Mouse (Mus musculus) MEL (cell line): ENCODE measurements around the gene Ehmt2. TPM values are rescaled to one million over a fixed set of nuclear protein-coding genes. Genes with fewer than 3 reads are reported as not detected.

Experiments
- DNase-seq: peaks from one replicate; pipeline ENCODE4 v3.0.0; 2011; ENCODE audit warnings: low read depth, low spot score
- H3K27ac ChIP-seq: 2 replicates; pipeline ENCODE4 v1.5.1; 2012; ENCODE audit warnings: low read depth, mild to moderate bottlenecking, control low read depth, low read length, moderate library complexity; ENCODE audit not compliant: control insufficient read depth
- H3K27me3 ChIP-seq, 2 experiments: fragments of 150-350 bp in 1 of 2; sonication (generic) in 1 of 2; 2 replicates each; pipeline ENCODE4 v1.6.1; 2012; ENCODE audit warnings: low read length in 2 of 2, mild to moderate bottlenecking in 2 of 2, improper control_type of control experiment in 1 of 2, moderate library complexity in 1 of 2; ENCODE audit not compliant: insufficient read depth in 2 of 2, control insufficient read depth in 1 of 2
- H3K36me3 ChIP-seq, 2 experiments: 2 replicates each; pipeline ENCODE4 v1.6.1; 2012 to 2014; ENCODE audit warnings: low read length in 2 of 2, improper control_type of control experiment in 1 of 2, inconsistent platforms in 1 of 2, mild to moderate bottlenecking in 1 of 2; ENCODE audit not compliant: insufficient read depth in 2 of 2, control insufficient read depth in 1 of 2
- H3K4me1 ChIP-seq, 2 experiments: fragments of 150-350 bp in 1 of 2; sonication (generic) in 1 of 2; 2 replicates each; pipeline ENCODE4 v1.6.1; 2012; ENCODE audit warnings: low read length in 2 of 2, improper control_type of control experiment in 1 of 2, mild to moderate bottlenecking in 1 of 2; ENCODE audit not compliant: insufficient read depth in 2 of 2, control insufficient read depth in 1 of 2
- H3K4me3 ChIP-seq, 2 experiments: fragments of 150-350 bp in 1 of 2; sonication (generic) in 1 of 2; 2 replicates each; pipeline ENCODE4 v1.5.1; 2012; ENCODE audit warnings: low read depth in 2 of 2, low read length in 2 of 2, mild to moderate bottlenecking in 2 of 2, moderate library complexity in 2 of 2, control low read depth in 1 of 2, improper control_type of control experiment in 1 of 2; ENCODE audit not compliant: control insufficient read depth in 1 of 2, insufficient read depth in 1 of 2
- H3K79me2 ChIP-seq: 2 replicates; pipeline ENCODE4 v1.6.1; 2012; ENCODE audit warnings: mild to moderate bottlenecking, low read length, moderate library complexity; ENCODE audit not compliant: control insufficient read depth, poor library complexity, insufficient read depth
- H3K9ac ChIP-seq: 2 replicates; pipeline ENCODE4 v1.6.1; 2012; ENCODE audit warnings: low read depth, mild to moderate bottlenecking, control low read depth, low read length, moderate library complexity; ENCODE audit not compliant: control insufficient read depth, poor library complexity, severe bottlenecking
- H3K9me3 ChIP-seq: fragments of 150-350 bp; sonication (generic); replicated peaks from 2 replicates; pipeline ENCODE4 v1.6.1; 2012; ENCODE audit warnings: mild to moderate bottlenecking, low read length, improper control_type of control experiment, moderate library complexity; ENCODE audit not compliant: insufficient read depth
- BHLHE40 ChIP-seq: IDR thresholded peaks from 2 replicates; pipeline ENCODE4 v1.6.1; 2012; ENCODE audit warnings: low read depth, mild to moderate bottlenecking, inconsistent platforms, low read length, improper control_type of control experiment, borderline replicate concordance
- CHD1 ChIP-seq: IDR thresholded peaks from 2 replicates; pipeline ENCODE4 v1.6.1; 2012; ENCODE audit warnings: low read depth, mild to moderate bottlenecking, inconsistent platforms, low read length, improper control_type of control experiment
- CHD2 ChIP-seq: IDR thresholded peaks from 2 replicates; pipeline ENCODE4 v1.6.1; 2011; ENCODE audit warnings: low read length, improper control_type of control experiment
- CTCF ChIP-seq, 3 experiments: IDR thresholded peaks in 2 of 3; conservative IDR thresholded peaks in 1 of 3; 2 replicates each; pipeline ENCODE4 v1.5.1; 2011 to 2012; ENCODE audit warnings: low read length in 3 of 3, low read depth in 2 of 3, mild to moderate bottlenecking in 2 of 3, improper control_type of control experiment in 1 of 3, inconsistent platforms in 1 of 3, mixed read lengths in 1 of 3, moderate library complexity in 1 of 3; ENCODE audit not compliant: control insufficient read depth in 1 of 3, insufficient read depth in 1 of 3, poor library complexity in 1 of 3, severe bottlenecking in 1 of 3
- E2F4 ChIP-seq: IDR thresholded peaks from 2 replicates; pipeline ENCODE4 v1.6.1; 2011; ENCODE audit warnings: low read depth, low read length, improper control_type of control experiment, borderline replicate concordance
- ELF1 ChIP-seq: IDR thresholded peaks from 2 replicates; pipeline ENCODE4 v1.6.1; 2014; ENCODE audit warnings: low read depth, mild to moderate bottlenecking, inconsistent platforms, low read length, improper control_type of control experiment, moderate library complexity
- EP300 ChIP-seq, 2 experiments: IDR thresholded peaks; 2 replicates each; pipeline ENCODE4 v1.6.1; 2011; ENCODE audit warnings: improper control_type of control experiment in 2 of 2, low read length in 2 of 2, low read depth in 1 of 2, mild to moderate bottlenecking in 1 of 2
- ETS1 ChIP-seq: IDR thresholded peaks from 2 replicates; pipeline ENCODE4 v1.6.1; 2012; ENCODE audit warnings: low read depth, mild to moderate bottlenecking, inconsistent platforms, low read length, improper control_type of control experiment, moderate library complexity
- GABPA ChIP-seq: IDR thresholded peaks from 2 replicates; pipeline ENCODE4 v1.6.1; 2012; ENCODE audit warnings: low read depth, mild to moderate bottlenecking, inconsistent platforms, low read length, improper control_type of control experiment, moderate library complexity
- GATA1 ChIP-seq: IDR thresholded peaks from 2 replicates; pipeline ENCODE4 v1.6.1; 2011; ENCODE audit warnings: low read depth, low read length, improper control_type of control experiment
- JUND ChIP-seq: IDR thresholded peaks from 2 replicates; pipeline ENCODE4 v1.6.1; 2011; ENCODE audit warnings: low read depth, mild to moderate bottlenecking, improper control_type of control experiment, low read length
- KAT2A ChIP-seq: conservative IDR thresholded peaks from 2 replicates; pipeline ENCODE4 v1.6.1; 2012; ENCODE audit warnings: low read depth, low read length, improper control_type of control experiment, inconsistent platforms
- MAFK ChIP-seq: IDR thresholded peaks from 2 replicates; pipeline ENCODE4 v1.6.1; 2011; ENCODE audit warnings: low read depth, mild to moderate bottlenecking, low read length, improper control_type of control experiment, borderline replicate concordance
- MAZ ChIP-seq: IDR thresholded peaks from 2 replicates; pipeline ENCODE4 v1.6.1; 2012; ENCODE audit warnings: low read depth, mild to moderate bottlenecking, inconsistent platforms, low read length, improper control_type of control experiment
- MEF2A ChIP-seq: IDR thresholded peaks from 2 replicates; pipeline ENCODE4 v1.6.1; 2014; ENCODE audit warnings: low read depth, mild to moderate bottlenecking, inconsistent platforms, low read length, improper control_type of control experiment; ENCODE audit not compliant: poor library complexity, insufficient replicate concordance, severe bottlenecking; ENCODE audit errors: extremely low read depth
- MXI1 ChIP-seq: IDR thresholded peaks from 2 replicates; pipeline ENCODE4 v1.6.1; 2011; ENCODE audit warnings: mild to moderate bottlenecking, low read depth, low read length, improper control_type of control experiment
- MYB ChIP-seq: IDR thresholded peaks from 2 replicates; pipeline ENCODE4 v1.6.1; 2011; ENCODE audit warnings: mild to moderate bottlenecking, low read depth, low read length, improper control_type of control experiment
- MYC ChIP-seq: IDR thresholded peaks from 2 replicates; pipeline ENCODE4 v1.6.1; 2011; ENCODE audit warnings: low read depth, mild to moderate bottlenecking, low read length, improper control_type of control experiment, moderate library complexity
- NELFE ChIP-seq: IDR thresholded peaks from 2 replicates; pipeline ENCODE4 v1.6.1; 2011; ENCODE audit warnings: low read depth, low read length, improper control_type of control experiment
- NRF1 ChIP-seq: IDR thresholded peaks from 2 replicates; pipeline ENCODE4 v1.6.1; 2014; ENCODE audit warnings: low read depth, mild to moderate bottlenecking, inconsistent platforms, low read length, improper control_type of control experiment, moderate library complexity; ENCODE audit not compliant: poor library complexity, insufficient read depth, severe bottlenecking
- POLR2A ChIP-seq, 2 experiments: IDR thresholded peaks; 2 replicates each; pipeline ENCODE4 v1.6.1; 2011 to 2012; ENCODE audit warnings: low read length in 2 of 2, mild to moderate bottlenecking in 2 of 2, control low read depth in 1 of 2, improper control_type of control experiment in 1 of 2, low read depth in 1 of 2, moderate library complexity in 1 of 2; ENCODE audit not compliant: control insufficient read depth in 1 of 2, insufficient read depth in 1 of 2, poor library complexity in 1 of 2
- POLR2AphosphoS2 ChIP-seq: IDR thresholded peaks from 2 replicates; pipeline ENCODE4 v1.6.1; 2011; ENCODE audit warnings: low read length, improper control_type of control experiment
- POLR2AphosphoS5 ChIP-seq: IDR thresholded peaks from 2 replicates; pipeline ENCODE4 v1.6.1; 2012; ENCODE audit warnings: low read depth, borderline replicate concordance, mild to moderate bottlenecking, inconsistent platforms, low read length, moderate library complexity, mixed read lengths
- RAD21 ChIP-seq: IDR thresholded peaks from 2 replicates; pipeline ENCODE4 v1.6.1; 2011; ENCODE audit warnings: mild to moderate bottlenecking, low read depth, low read length, improper control_type of control experiment
- RCOR1 ChIP-seq: IDR thresholded peaks from 2 replicates; pipeline ENCODE4 v1.6.1; 2012; ENCODE audit warnings: low read depth, mild to moderate bottlenecking, inconsistent platforms, low read length, improper control_type of control experiment
- SIN3A ChIP-seq: IDR thresholded peaks from 2 replicates; pipeline ENCODE4 v1.6.1; 2012; ENCODE audit warnings: low read length, improper control_type of control experiment, inconsistent platforms
- SMC3 ChIP-seq: IDR thresholded peaks from 2 replicates; pipeline ENCODE4 v1.6.1; 2011; ENCODE audit warnings: low read depth, low read length, improper control_type of control experiment
- TAL1 ChIP-seq: IDR thresholded peaks from 2 replicates; pipeline ENCODE4 v1.6.1; 2012; ENCODE audit warnings: mild to moderate bottlenecking, inconsistent platforms, low read length, moderate library complexity, mixed read lengths
- TBP ChIP-seq: IDR thresholded peaks from 2 replicates; pipeline ENCODE4 v1.8.0; 2011; ENCODE audit warnings: low read depth, low read length, improper control_type of control experiment
- TCF12 ChIP-seq: IDR thresholded peaks from 2 replicates; pipeline ENCODE4 v1.6.1; 2014; ENCODE audit warnings: low read depth, mild to moderate bottlenecking, inconsistent platforms, low read length, improper control_type of control experiment, moderate library complexity
- UBTF ChIP-seq: IDR thresholded peaks from 2 replicates; pipeline ENCODE4 v1.6.1; 2012; ENCODE audit warnings: low read depth, mild to moderate bottlenecking, inconsistent platforms, low read length, improper control_type of control experiment, moderate library complexity, borderline replicate concordance; ENCODE audit not compliant: insufficient read depth
- USF1 ChIP-seq: IDR thresholded peaks from 2 replicates; pipeline ENCODE4 v1.6.1; 2014; ENCODE audit warnings: low read depth, mild to moderate bottlenecking, inconsistent platforms, low read length, improper control_type of control experiment, moderate library complexity
- USF2 ChIP-seq, 2 experiments: IDR thresholded peaks; 2 replicates each; pipeline ENCODE4 v1.6.1; 2011 to 2012; ENCODE audit warnings: improper control_type of control experiment in 2 of 2, low read length in 2 of 2, borderline replicate concordance in 1 of 2, inconsistent platforms in 1 of 2, low read depth in 1 of 2, mild to moderate bottlenecking in 1 of 2; ENCODE audit not compliant: insufficient read depth in 1 of 2
- ZC3H11A ChIP-seq: IDR thresholded peaks from 2 replicates; pipeline ENCODE4 v1.6.1; 2012; ENCODE audit warnings: low read depth, mild to moderate bottlenecking, inconsistent platforms, low read length, improper control_type of control experiment
- ZMIZ1 ChIP-seq: IDR thresholded peaks from 2 replicates; pipeline ENCODE4 v1.6.1; 2012; ENCODE audit warnings: low read depth, mild to moderate bottlenecking, inconsistent platforms, low read length, improper control_type of control experiment, moderate library complexity
- ZNF384 ChIP-seq: IDR thresholded peaks from 2 replicates; pipeline ENCODE4 v1.6.1; 2012; ENCODE audit warnings: low read depth, mild to moderate bottlenecking, inconsistent platforms, low read length, improper control_type of control experiment
- polyA plus RNA-seq, 2 experiments: library from polyadenylated mRNA; stranded (reverse) in 1 of 2; unstranded in 1 of 2; fragments of >175 nt in 1 of 2; fragments of >200 nt in 1 of 2; gene quantifications; 2 replicates each; pipeline versions ENCODE4 v1.2.1 to v1.2.4; 2012; ENCODE audit warnings: low replicate concordance in 2 of 2, low read depth in 1 of 2; ENCODE audit not compliant: insufficient read length in 2 of 2, insufficient read depth in 1 of 2, missing spikeins in 1 of 2
- total RNA-seq: library from RNA; depleted of rRNA; stranded (reverse); fragments of 300-350 nt; gene quantifications from 2 replicates; pipeline ENCODE4 v1.2.3, GENCODE M21; 2012

The Ehmt2 gene
- total and polyA plus RNA-seq, 3 experiments, result 66.6 to 113 TPM; not detected in 1

- DNase-seq, result peak; percentile 82
- Histone ChIP-seq H3K27me3 (no peaks in the 10 kb centered on the region), H3K9me3 (no peaks in the 10 kb centered on the region), H3K36me3 (peaks cover 0 to 13% of the 10 kb centered on the region in 2 experiments; a peak in 2 of 4 replicates), H3K9ac (peak overlapping the region; percentile 66), H3K4me1 (peaks cover 2 to 10% of the 10 kb centered on the region in 2 experiments), H3K79me2 (no peaks in the 10 kb centered on the region), H3K4me3 (peak overlapping the region; percentile 45 to 54), H3K27ac (peak overlapping the region; percentile 96)
- TF ChIP-seq MEF2A (no peak), MYC (no peak), JUND (0 out of 2 replicates have a peak, but pooled peaks have one; percentile 19), RCOR1 (peak; percentile 66), SMC3 (no peak), POLR2A (IDR thresholded peaks at IDR 0.05; ENCODE audit: control insufficient read depth in 1 of 2, insufficient read depth in 1 of 2, low read depth in 1 of 2, low read length in 2 of 2, poor library complexity in 1 of 2) (peak in 1 of 2 experiments; percentile 39; a peak in 1 of 4 replicates), NELFE (no peak), GATA1 (peak; percentile 81), ZMIZ1 (no peak), RAD21 (no peak), GABPA (no peak), USF1 (no peak), MAZ (no peak), ZC3H11A (no peak), TAL1 (no peak), CHD2 (no peak), MXI1 (no peak), ZNF384 (peak; percentile 91), POLR2AphosphoS5 (no peak), TBP (no peak), UBTF (no peak), ELF1 (peak; percentile 59; the same call in 1 of the 2 replicates), NRF1 (no peak), E2F4 (no peak), MYB (peak; percentile 78), ETS1 (peak; percentile 46), BHLHE40 (no peak), USF2 (IDR thresholded peaks at IDR 0.05; ENCODE audit: borderline replicate concordance in 1 of 2, insufficient read depth in 1 of 2, low read depth in 1 of 2, low read length in 2 of 2) (no peak), CTCF (IDR thresholded peaks at IDR 0.05 in 2 of 3, conservative IDR thresholded peaks at IDR 0.05 in 1 of 3; ENCODE audit: control insufficient read depth in 1 of 3, insufficient read depth in 1 of 3, low read depth in 2 of 3, low read length in 3 of 3, poor library complexity in 1 of 3, severe bottlenecking in 1 of 3) (no peak), EP300 (IDR thresholded peaks at IDR 0.05; ENCODE audit: low read depth in 1 of 2, low read length in 2 of 2) (peak; percentile 72 to 88), TCF12 (peak; percentile 61; the same call in 1 of the 2 replicates), SIN3A (peak; percentile 79), MAFK (no peak), KAT2A (no peak), POLR2AphosphoS2 (no peak), CHD1 (no peak)
These were observed 43.2 kb downstream of the Ehmt2 start for GRCm38 (mm10) chr17:34941344-34942041.
